8 mouse cellular contexts compared by ENCODE assay signal in genomic region chr4:133309948-133310347, GRCm38 (mm10). TPM values are rescaled to one million over a fixed set of nuclear protein-coding genes. Genes with fewer than 3 reads are reported as not detected.
DNase-seq lines count a peak whose midpoint lies in the region; ATAC-seq and TF ChIP-seq lines count a peak whose summit lies in the region.

No protein-coding gene starts in this region.

- no peak for ATAC-seq in midbrain, embryonic 14.5 days (ENCODE audit: low FRiP score, low TSS enrichment)
- ATAC-seq in midbrain, embryonic 13.5 days, result no peak
- ATAC-seq in kidney, postnatal 0 days (replicated peaks; ENCODE audit: low FRiP score, low read depth), result no peak
- no peak for ATAC-seq in liver, embryonic 14.5 days (ENCODE audit: insufficient read depth)

- H3K4me3 ChIP-seq in midbrain, embryonic 14.5 days (replicated peaks; ENCODE audit: low read depth, low read length), result no peak overlapping the region
- no peak overlapping the region for H3K4me3 ChIP-seq in midbrain, embryonic 13.5 days (replicated peaks)
- H3K4me3 ChIP-seq in kidney, postnatal 0 days (replicated peaks; ENCODE audit: low read depth, low read length), result no peak overlapping the region
- H3K4me3 ChIP-seq in liver, embryonic 14.5 days (ENCODE audit: insufficient read depth in 1 of 2, low read depth in 2 of 2, low read length in 2 of 2), result no peak overlapping the region

- TF ChIP-seq EP300 in liver, embryonic 14.5 days (IDR thresholded peaks at IDR 0.05; ENCODE audit: low read depth), result no peak

- H3K27ac ChIP-seq in midbrain, embryonic 14.5 days (replicated peaks; ENCODE audit: low read depth, low read length), result no peak overlapping the region
- H3K27ac ChIP-seq in midbrain, embryonic 13.5 days, result no peak overlapping the region
- no peak overlapping the region for H3K27ac ChIP-seq in kidney, postnatal 0 days
- H3K27ac ChIP-seq in liver, embryonic 14.5 days, result no peak overlapping the region

- H3K27me3 ChIP-seq in midbrain, embryonic 14.5 days (ENCODE audit: control insufficient read depth, insufficient read depth, low read length), result no peaks in the 10 kb centered on the region
- H3K27me3 ChIP-seq in midbrain, embryonic 13.5 days, result no peaks in the 10 kb centered on the region
- H3K27me3 ChIP-seq in kidney, postnatal 0 days (ENCODE audit: insufficient read depth, low read length), result no peaks in the 10 kb centered on the region
- no peaks in the 10 kb centered on the region for H3K27me3 ChIP-seq in liver, embryonic 14.5 days (ENCODE audit: control insufficient read depth, insufficient read depth, low read length)

- no peaks in the 10 kb centered on the region for H3K9me3 ChIP-seq in midbrain, embryonic 14.5 days (ENCODE audit: control insufficient read depth, low read length)
- no peaks in the 10 kb centered on the region for H3K9me3 ChIP-seq in midbrain, embryonic 13.5 days
- no peaks in the 10 kb centered on the region for H3K9me3 ChIP-seq in kidney, postnatal 0 days (replicated peaks; ENCODE audit: low read length)
- no peaks in the 10 kb centered on the region for H3K9me3 ChIP-seq in liver, embryonic 14.5 days (ENCODE audit: control insufficient read depth, low read length)

- no peak overlapping the region for H3K9ac ChIP-seq in midbrain, embryonic 14.5 days (replicated peaks; ENCODE audit: low read length)
- H3K9ac ChIP-seq in midbrain, embryonic 13.5 days (replicated peaks), result no peak overlapping the region
- H3K9ac ChIP-seq in kidney, postnatal 0 days (ENCODE audit: low read depth, low read length), result no peak overlapping the region
- no peak overlapping the region for H3K9ac ChIP-seq in liver, embryonic 14.5 days (replicated peaks)

- H3K4me2 ChIP-seq in midbrain, embryonic 14.5 days (ENCODE audit: low read length), result no peak overlapping the region
- H3K4me2 ChIP-seq in midbrain, embryonic 13.5 days (replicated peaks), result no peak overlapping the region
- no peak overlapping the region for H3K4me2 ChIP-seq in kidney, postnatal 0 days (ENCODE audit: low read length)
- no peak overlapping the region for H3K4me2 ChIP-seq in liver, embryonic 14.5 days (ENCODE audit: low read depth)

- DNase-seq in midbrain, embryonic 14.5 days, result peak; percentile 94
- peak; percentile 71 for DNase-seq in c-Kit-positive CD71-positive TER-119-negative erythroid progenitor cells, embryonic 14.5 days (ENCODE audit: low read depth)
- peak; percentile 64 to 90 for DNase-seq in frontal cortex, postnatal 14 days (ENCODE audit: low spot score in 2 of 2)
- DNase-seq in kidney, postnatal 0 days (ENCODE audit: low spot score), result peak; percentile 82
- DNase-seq in liver, embryonic 14.5 days (ENCODE audit: low read depth in 3 of 3, low spot score in 3 of 3), result peak; percentile 47 to 61 (median 51)
- peak; percentile 81 for DNase-seq in right cerebral cortex, adult 18-20 months
- peak; percentile 76 for DNase-seq in urinary bladder, postnatal 10 days (ENCODE audit: low spot score)

- peak; percentile 99 for TF ChIP-seq CTCF in kidney, postnatal 0 days (IDR thresholded peaks at IDR 0.05; ENCODE audit: low read depth)
- TF ChIP-seq CTCF in liver, embryonic 14.5 days (IDR thresholded peaks at IDR 0.05; ENCODE audit: low read depth), result peak; percentile 98

- no peaks in the 10 kb centered on the region for H3K4me1 ChIP-seq in midbrain, embryonic 14.5 days (ENCODE audit: control insufficient read depth, insufficient read depth, low read length)
- H3K4me1 ChIP-seq in midbrain, embryonic 13.5 days (replicated peaks), result no peaks in the 10 kb centered on the region
- no peaks in the 10 kb centered on the region for H3K4me1 ChIP-seq in kidney, postnatal 0 days (replicated peaks; ENCODE audit: insufficient read depth, low read length)
- H3K4me1 ChIP-seq in liver, embryonic 14.5 days (replicated peaks; ENCODE audit: control insufficient read depth in 2 of 2, insufficient read depth in 2 of 2, low read length in 1 of 2), result no peaks in the 10 kb centered on the region

- WGBS in midbrain, embryonic 14.5 days, result under 1% methylated on average over 3 of the region's 3 CpGs
- 0% methylated on average over 3 of the region's 3 CpGs for WGBS in midbrain, embryonic 13.5 days
- WGBS in kidney, postnatal 0 days, result 0% methylated on average over 3 of the region's 3 CpGs
- 0% methylated on average over 3 of the region's 3 CpGs for WGBS in liver, embryonic 14.5 days (ENCODE audit: insufficient replicate concordance)

- H3K36me3 ChIP-seq in midbrain, embryonic 14.5 days (ENCODE audit: control insufficient read depth, insufficient read depth, low read length), result peaks cover 13% of the 10 kb centered on the region
- H3K36me3 ChIP-seq in midbrain, embryonic 13.5 days, result peaks cover 26% of the 10 kb centered on the region
- H3K36me3 ChIP-seq in kidney, postnatal 0 days (ENCODE audit: insufficient read depth, low read length), result peaks cover 3% of the 10 kb centered on the region
- no peaks in the 10 kb centered on the region for H3K36me3 ChIP-seq in liver, embryonic 14.5 days (replicated peaks; ENCODE audit: control insufficient read depth, insufficient read depth, low read depth)

RNA-seq across cellular contexts. Expression of gene Tmem222, which starts 32.4 kb away (rescaled TPM):
- 115 and 121 TPM in 2 replicates for polyA plus RNA-seq in midbrain, embryonic 14.5 days (2014; fragmentation: Nextera tagmentation; extraction: Ambion mirVana)
- 103 TPM in 2 replicates for polyA plus RNA-seq in midbrain, embryonic 13.5 days (2015; fragmentation: Nextera tagmentation; extraction: Ambion mirVana)
- 74.5 and 81.2 TPM in 2 replicates for polyA plus RNA-seq in kidney, postnatal 0 days (2015; fragmentation: Nextera tagmentation; extraction: Ambion mirVana)
- polyA plus RNA-seq in liver, embryonic 14.5 days (2012; rRNA removed), result 31.6 and 35.3 TPM in 2 replicates
- polyA plus RNA-seq in liver, embryonic 14.5 days (2014; fragmentation: Nextera tagmentation; extraction: Ambion mirVana), result 36.4 and 38.7 TPM in 2 replicates

RNA-seq across cellular contexts. Expression of gene Wdtc1, which starts 43.3 kb away (rescaled TPM):
- polyA plus RNA-seq in midbrain, embryonic 14.5 days (2014; fragmentation: Nextera tagmentation; extraction: Ambion mirVana), result 21.3 and 24.9 TPM in 2 replicates
- 18.2 and 21.8 TPM in 2 replicates for polyA plus RNA-seq in midbrain, embryonic 13.5 days (2015; fragmentation: Nextera tagmentation; extraction: Ambion mirVana)
- polyA plus RNA-seq in kidney, postnatal 0 days (2015; fragmentation: Nextera tagmentation; extraction: Ambion mirVana), result 9.9 and 11.2 TPM in 2 replicates
- polyA plus RNA-seq in liver, embryonic 14.5 days (2012; rRNA removed), result 6.4 and 7.0 TPM in 2 replicates
- polyA plus RNA-seq in liver, embryonic 14.5 days (2014; fragmentation: Nextera tagmentation; extraction: Ambion mirVana), result 7.3 and 9.1 TPM in 2 replicates

RNA-seq across cellular contexts. Expression of gene Sytl1, which starts 47.0 kb away (rescaled TPM):
- 0.25 and 0.31 TPM in 2 replicates for polyA plus RNA-seq in midbrain, embryonic 14.5 days (2014; fragmentation: Nextera tagmentation; extraction: Ambion mirVana)
- 0.40 and 0.66 TPM in 2 replicates for polyA plus RNA-seq in midbrain, embryonic 13.5 days (2015; fragmentation: Nextera tagmentation; extraction: Ambion mirVana)
- 2.5 and 2.8 TPM in 2 replicates for polyA plus RNA-seq in kidney, postnatal 0 days (2015; fragmentation: Nextera tagmentation; extraction: Ambion mirVana)
- polyA plus RNA-seq in liver, embryonic 14.5 days (2012; rRNA removed), result 0.52 and 0.56 TPM in 2 replicates
- polyA plus RNA-seq in liver, embryonic 14.5 days (2014; fragmentation: Nextera tagmentation; extraction: Ambion mirVana), result 0.48 and 0.80 TPM in 2 replicates

RNA-seq across cellular contexts. Expression of gene Slc9a1, which starts 59.6 kb away (rescaled TPM):
- polyA plus RNA-seq in midbrain, embryonic 14.5 days (2014; fragmentation: Nextera tagmentation; extraction: Ambion mirVana), result 8.2 and 8.3 TPM in 2 replicates
- polyA plus RNA-seq in midbrain, embryonic 13.5 days (2015; fragmentation: Nextera tagmentation; extraction: Ambion mirVana), result 6.8 and 7.9 TPM in 2 replicates
- polyA plus RNA-seq in kidney, postnatal 0 days (2015; fragmentation: Nextera tagmentation; extraction: Ambion mirVana), result 5.7 and 7.1 TPM in 2 replicates
- 6.7 and 7.6 TPM in 2 replicates for polyA plus RNA-seq in liver, embryonic 14.5 days (2012; rRNA removed)
- polyA plus RNA-seq in liver, embryonic 14.5 days (2014; fragmentation: Nextera tagmentation; extraction: Ambion mirVana), result 2.1 and 2.3 TPM in 2 replicates
